Mouse (Mus musculus): ENCODE results near the gene Tnfrsf1a. TPM values are rescaled to one million over a fixed set of nuclear protein-coding genes. Genes with fewer than 3 reads are reported as not detected.
"Not testable (repeated sequence)": the region's sequence is repeated elsewhere in the genome, so short reads cannot be mapped to it uniquely, and the experiment has no call there.

The Tnfrsf1a gene
- polyA plus RNA-seq (2014; fragmentation: Nextera tagmentation; extraction: Ambion mirVana), result 37.0 and 38.0 TPM in 2 replicates

DNA sequence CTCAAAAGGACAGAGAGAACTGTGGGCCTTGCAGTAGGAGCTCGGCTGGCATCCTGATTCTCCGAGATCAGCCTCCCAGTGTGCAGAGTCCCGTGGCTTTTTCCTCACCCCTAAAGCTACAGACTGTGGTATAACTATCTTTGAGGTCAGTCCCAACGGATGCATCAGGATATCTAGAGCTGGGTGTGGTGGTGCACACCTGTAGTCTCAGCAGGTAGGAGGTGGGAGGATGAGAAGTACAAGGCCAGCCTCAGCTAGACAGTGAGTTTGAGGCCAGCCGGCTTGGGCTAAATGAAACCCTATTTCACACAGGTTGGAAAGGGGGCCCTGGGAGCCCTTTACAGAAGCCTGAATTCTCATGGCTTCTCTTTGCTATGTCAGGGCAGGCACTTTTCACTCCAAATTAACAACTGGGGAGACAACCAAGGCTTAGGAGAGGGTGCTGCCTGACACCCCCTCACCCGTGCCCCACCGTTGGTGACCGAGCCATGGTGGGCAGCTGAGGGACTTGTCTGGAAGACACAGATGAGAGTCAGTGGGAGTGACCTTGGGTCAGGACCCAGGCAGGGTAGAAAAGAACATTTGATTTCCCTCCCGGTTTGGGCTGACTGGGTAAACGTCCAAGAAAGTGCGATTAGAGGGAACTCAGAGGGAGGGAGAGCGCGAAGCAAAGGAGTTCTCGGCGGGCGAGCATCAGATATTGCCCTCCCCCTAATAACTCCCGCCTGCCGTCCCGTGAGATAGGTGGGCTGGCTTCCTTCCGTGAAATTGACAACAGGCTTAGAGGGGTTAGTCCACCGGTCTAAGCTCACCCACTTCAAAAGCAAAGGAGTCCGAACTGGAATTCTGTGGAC, at the start of gene Tnfrsf1a:
Gene Tnfrsf1a (plus strand): TSS at position 642 of the 854 bp plus-strand sequence.
- Histone ChIP-seq H3K9ac (ENCODE audit: low read depth, low read length) (peak within 1 kb of the TSS; percentile 65), H3K27ac (ENCODE audit: low read depth, low read length) (peak within 1 kb of the TSS; percentile 62), H3K4me3 (ENCODE audit: low read depth, low read length) (peak within 1 kb of the TSS; percentile 66), H3K9me3 (ENCODE audit: control insufficient read depth, low read length) (no peaks in the 10 kb centered on the region), H3K4me2 (peak within 1 kb of the TSS; percentile 87), H3K27me3 (replicated peaks; ENCODE audit: control insufficient read depth, insufficient read depth, low read length) (no peaks in the 10 kb centered on the region), H3K4me1 (replicated peaks; ENCODE audit: control insufficient read depth, insufficient read depth, low read length) (peaks cover 47% of the 10 kb centered on the region), H3K36me3 (ENCODE audit: control insufficient read depth, insufficient read depth, low read length) (no peaks in the 10 kb centered on the region)
- DNase-seq (ENCODE audit: low spot score), result no peak
- ATAC-seq (replicated peaks; ENCODE audit: low FRiP score), result peak; percentile 39
- WGBS, result 9% methylated on average over 22 of the region's 22 CpGs

GRCm38 (mm10) chr6:125300982-125301381, 48.2 kb upstream of the Tnfrsf1a start:
- no peak overlapping the region for H3K4me2 ChIP-seq
- H3K27me3 ChIP-seq (replicated peaks; ENCODE audit: control insufficient read depth, insufficient read depth, low read length), result no peaks in the 10 kb centered on the region
- DNase-seq (ENCODE audit: low spot score) (no peak), ATAC-seq (replicated peaks; ENCODE audit: low FRiP score) (no peak)
- no peak overlapping the region for H3K27ac ChIP-seq (ENCODE audit: low read depth, low read length)
- no peaks in the 10 kb centered on the region for H3K4me1 ChIP-seq (replicated peaks; ENCODE audit: control insufficient read depth, insufficient read depth, low read length)
- 83% methylated on average over 1 of the region's 1 CpGs for WGBS
- no peak overlapping the region for H3K9ac ChIP-seq (ENCODE audit: low read depth, low read length)
- H3K9me3 ChIP-seq (ENCODE audit: control insufficient read depth, low read length), result no peaks in the 10 kb centered on the region
- no peaks in the 10 kb centered on the region for H3K36me3 ChIP-seq (ENCODE audit: control insufficient read depth, insufficient read depth, low read length)
- H3K4me3 ChIP-seq (ENCODE audit: low read depth, low read length), result no peak overlapping the region

GRCm38 (mm10) chr6:125302231-125302982, 46.8 kb upstream of the Tnfrsf1a start:
- Histone ChIP-seq H3K4me1 (replicated peaks; ENCODE audit: control insufficient read depth, insufficient read depth, low read length) (no peaks in the 10 kb centered on the region), H3K27ac (ENCODE audit: low read depth, low read length) (no peak overlapping the region), H3K9me3 (ENCODE audit: control insufficient read depth, low read length) (no peaks in the 10 kb centered on the region), H3K4me2 (no peak overlapping the region), H3K4me3 (ENCODE audit: low read depth, low read length) (no peak overlapping the region), H3K9ac (ENCODE audit: low read depth, low read length) (no peak overlapping the region), H3K36me3 (ENCODE audit: control insufficient read depth, insufficient read depth, low read length) (no peaks in the 10 kb centered on the region), H3K27me3 (replicated peaks; ENCODE audit: control insufficient read depth, insufficient read depth, low read length) (no peaks in the 10 kb centered on the region)
- no peak for DNase-seq (ENCODE audit: low spot score)
- WGBS, result 83% methylated on average over 24 of the region's 24 CpGs
- ATAC-seq (replicated peaks; ENCODE audit: low FRiP score), result no peak

- DNase-seq (ENCODE audit: low spot score) (no peak), ATAC-seq (replicated peaks; ENCODE audit: low FRiP score) (no peak)
- Histone ChIP-seq H3K27me3 (replicated peaks; ENCODE audit: control insufficient read depth, insufficient read depth, low read length) (no peaks in the 10 kb centered on the region), H3K36me3 (ENCODE audit: control insufficient read depth, insufficient read depth, low read length) (no peaks in the 10 kb centered on the region), H3K9ac (ENCODE audit: low read depth, low read length) (no peak overlapping the region), H3K9me3 (ENCODE audit: control insufficient read depth, low read length) (no peaks in the 10 kb centered on the region), H3K4me2 (no peak overlapping the region), H3K4me3 (ENCODE audit: low read depth, low read length) (no peak overlapping the region), H3K27ac (ENCODE audit: low read depth, low read length) (no peak overlapping the region), H3K4me1 (replicated peaks; ENCODE audit: control insufficient read depth, insufficient read depth, low read length) (no peaks in the 10 kb centered on the region)
- 87% methylated on average over 4 of the region's 4 CpGs for WGBS
Observed at GRCm38 (mm10) chr6:125303242-125303641, 45.9 kb upstream of the Tnfrsf1a start.

DNA sequence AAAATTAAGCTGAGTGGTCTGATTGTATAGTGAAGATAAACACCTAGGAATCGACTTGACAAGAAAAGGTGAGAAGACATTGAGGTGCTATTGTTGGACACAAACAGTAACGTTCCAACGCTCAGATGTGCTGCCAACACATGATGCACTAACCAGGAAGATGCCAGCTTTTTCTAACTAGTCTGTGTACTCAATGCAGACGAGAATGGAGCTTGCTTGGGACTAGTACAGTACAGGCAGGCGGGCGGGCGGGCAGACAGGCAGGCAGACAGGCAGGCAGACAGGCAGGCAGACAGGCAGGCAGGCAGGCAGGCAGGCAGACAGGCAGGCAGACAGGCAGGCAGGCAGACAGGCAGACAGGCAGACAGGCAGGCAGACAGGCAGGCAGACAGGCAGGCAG, 44.8 kb upstream of the Tnfrsf1a start:
- not testable (repeated sequence) for H3K9me3 ChIP-seq (ENCODE audit: control insufficient read depth, low read length); ATAC-seq (replicated peaks; ENCODE audit: low FRiP score); DNase-seq (ENCODE audit: low spot score)

GRCm38 (mm10) chr6:125305465-125305864, 43.7 kb upstream of the Tnfrsf1a start:
- H3K4me1 ChIP-seq (replicated peaks; ENCODE audit: control insufficient read depth, insufficient read depth, low read length), result peaks cover 3% of the 10 kb centered on the region; the same call in 1 of the 2 replicates
- 86% methylated on average over 6 of the region's 6 CpGs for WGBS
- H3K4me2 ChIP-seq, result no peak overlapping the region
- H3K9me3 ChIP-seq (ENCODE audit: control insufficient read depth, low read length), result no peaks in the 10 kb centered on the region
- no peak overlapping the region for H3K4me3 ChIP-seq (ENCODE audit: low read depth, low read length)
- H3K36me3 ChIP-seq (ENCODE audit: control insufficient read depth, insufficient read depth, low read length), result no peaks in the 10 kb centered on the region; the same call in 1 of the 2 replicates
- DNase-seq (ENCODE audit: low spot score) (no peak), ATAC-seq (replicated peaks; ENCODE audit: low FRiP score) (no peak)
- H3K27ac ChIP-seq (ENCODE audit: low read depth, low read length), result no peak overlapping the region
- no peaks in the 10 kb centered on the region for H3K27me3 ChIP-seq (replicated peaks; ENCODE audit: control insufficient read depth, insufficient read depth, low read length)
- H3K9ac ChIP-seq (ENCODE audit: low read depth, low read length), result no peak overlapping the region

More for the DNA sequence above, 44.8 kb upstream of the Tnfrsf1a start:
- H3K9ac ChIP-seq (ENCODE audit: low read depth, low read length); H3K4me2 ChIP-seq; H3K27ac ChIP-seq (ENCODE audit: low read depth, low read length); H3K36me3 ChIP-seq (ENCODE audit: control insufficient read depth, insufficient read depth, low read length); H3K4me3 ChIP-seq (ENCODE audit: low read depth, low read length); H3K27me3 ChIP-seq (replicated peaks; ENCODE audit: control insufficient read depth, insufficient read depth, low read length); H3K4me1 ChIP-seq (replicated peaks; ENCODE audit: control insufficient read depth, insufficient read depth, low read length): not testable (repeated sequence)
- WGBS, result 82% methylated on average over 7 of the region's 7 CpGs

DNA sequence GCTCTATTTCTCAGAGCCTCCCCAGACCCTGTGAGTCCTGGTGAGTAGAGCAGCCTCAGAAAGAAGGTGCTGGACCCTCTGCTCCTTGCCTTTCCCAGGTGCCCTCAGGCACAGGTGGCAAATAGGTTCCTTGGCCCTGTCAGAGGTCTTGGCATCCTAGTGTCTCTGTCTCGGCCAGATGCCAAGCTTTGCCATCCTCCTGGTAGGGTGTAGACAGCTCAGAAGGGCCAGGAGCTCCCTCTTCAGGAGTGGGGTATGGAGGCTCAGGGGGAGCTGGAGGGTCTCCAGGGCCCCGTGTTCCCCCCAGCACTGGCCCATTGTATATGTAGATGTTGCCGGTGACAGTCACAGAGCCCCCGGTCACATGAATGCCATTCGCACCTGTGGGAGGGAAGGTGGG, 42.1 kb upstream of the Tnfrsf1a start:
- peaks cover 3% of the 10 kb centered on the region; the same call in 1 of the 2 replicates for H3K4me1 ChIP-seq (replicated peaks; ENCODE audit: control insufficient read depth, insufficient read depth, low read length)
- DNase-seq (ENCODE audit: low spot score) (no peak), ATAC-seq (replicated peaks; ENCODE audit: low FRiP score) (no peak)
- H3K9ac ChIP-seq (ENCODE audit: low read depth, low read length), result no peak overlapping the region
- no peak overlapping the region for H3K4me2 ChIP-seq
- no peak overlapping the region for H3K27ac ChIP-seq (ENCODE audit: low read depth, low read length)
- H3K36me3 ChIP-seq (ENCODE audit: control insufficient read depth, insufficient read depth, low read length), result no peaks in the 10 kb centered on the region; the same call in none of the 2 replicates
- 86% methylated on average over 5 of the region's 5 CpGs for WGBS
- no peak overlapping the region for H3K4me3 ChIP-seq (ENCODE audit: low read depth, low read length)
- no peaks in the 10 kb centered on the region for H3K9me3 ChIP-seq (ENCODE audit: control insufficient read depth, low read length)
- no peaks in the 10 kb centered on the region for H3K27me3 ChIP-seq (replicated peaks; ENCODE audit: control insufficient read depth, insufficient read depth, low read length)

DNA sequence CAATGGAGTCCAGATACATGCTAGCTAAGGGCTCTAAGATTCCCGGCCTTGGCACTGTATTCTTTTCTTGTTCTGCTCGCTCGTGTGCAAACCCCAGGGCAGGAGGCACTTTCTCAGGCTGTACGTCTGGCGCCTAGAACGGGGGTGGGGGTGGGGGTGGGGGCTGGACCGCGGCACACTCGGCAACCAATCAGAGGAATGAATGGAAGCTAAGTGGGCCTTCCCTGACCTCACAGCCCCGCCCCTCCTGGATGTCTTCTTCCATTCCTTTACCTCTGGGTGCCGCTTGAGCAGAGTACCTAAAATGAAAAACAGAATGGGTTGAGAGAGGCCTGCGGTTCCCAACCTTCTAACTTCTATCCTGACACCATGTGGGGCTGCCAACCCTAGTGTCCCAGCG, 40.2 kb upstream of the Tnfrsf1a start:
- Histone ChIP-seq H3K36me3 (ENCODE audit: control insufficient read depth, insufficient read depth, low read length) (no peaks in the 10 kb centered on the region; the same call in none of the 2 replicates), H3K4me2 (no peak overlapping the region), H3K27ac (ENCODE audit: low read depth, low read length) (no peak overlapping the region), H3K27me3 (replicated peaks; ENCODE audit: control insufficient read depth, insufficient read depth, low read length) (no peaks in the 10 kb centered on the region), H3K9ac (ENCODE audit: low read depth, low read length) (no peak overlapping the region), H3K4me3 (ENCODE audit: low read depth, low read length) (no peak overlapping the region), H3K4me1 (replicated peaks; ENCODE audit: control insufficient read depth, insufficient read depth, low read length) (peaks cover 18% of the 10 kb centered on the region), H3K9me3 (ENCODE audit: control insufficient read depth, low read length) (no peaks in the 10 kb centered on the region)
- DNase-seq (ENCODE audit: low spot score) (no peak), ATAC-seq (replicated peaks; ENCODE audit: low FRiP score) (no peak)
- 33% methylated on average over 13 of the region's 13 CpGs for WGBS

Data from liver, embryonic 11.5 days (tissue).